Mouse (Mus musculus) heart, embryonic 16.5 days (tissue): ENCODE results near the gene Ptprb. TPM values are rescaled to one million over a fixed set of nuclear protein-coding genes. Genes with fewer than 3 reads are reported as not detected.

Source experiments
- ATAC-seq: fragments of 200-750 bp; cut with Nextera tagmentation; replicated peaks from 2 replicates; pipeline ENCODE4 v1.8.0; 2017; ENCODE audit warnings: moderate number of reproducible peaks; ENCODE audit not compliant: insufficient read depth, low FRiP score; ENCODE audit errors: extremely low read depth
- H3K27ac ChIP-seq: fragments of 300-500 bp; sonication (generic); 2 replicates; pipeline ENCODE4 v1.5.1; 2014; ENCODE audit warnings: mild to moderate bottlenecking, low read length, control low read depth, moderate library complexity
- H3K27me3 ChIP-seq: fragments of 300-500 bp; sonication (generic); 2 replicates; pipeline ENCODE4 v1.6.1; 2014; ENCODE audit warnings: low read length, mixed read lengths; ENCODE audit not compliant: control insufficient read depth, insufficient read depth
- H3K36me3 ChIP-seq: fragments of 300-500 bp; sonication (generic); 2 replicates; pipeline ENCODE4 v1.6.1; 2014; ENCODE audit not compliant: control insufficient read depth, insufficient read depth
- H3K4me1 ChIP-seq: fragments of 300-500 bp; sonication (generic); 2 replicates; pipeline ENCODE4 v1.6.1; 2014; ENCODE audit warnings: low read length, mixed read lengths; ENCODE audit not compliant: control insufficient read depth, insufficient read depth
- H3K4me2 ChIP-seq: fragments of 300-500 bp; sonication (generic); 2 replicates; pipeline ENCODE4 v1.6.1; 2014; ENCODE audit warnings: low read depth, mild to moderate bottlenecking, control low read depth, low read length
- H3K4me3 ChIP-seq: fragments of 300-500 bp; sonication (generic); 2 replicates; pipeline ENCODE4 v1.5.1; 2014; ENCODE audit warnings: mild to moderate bottlenecking, control low read depth, low read length
- H3K9ac ChIP-seq: fragments of 300-500 bp; sonication (generic); 2 replicates; pipeline ENCODE4 v1.6.1; 2014; ENCODE audit warnings: low read length, control low read depth
- H3K9me3 ChIP-seq: fragments of 300-500 bp; sonication (generic); replicated peaks from 2 replicates; pipeline ENCODE4 v1.6.1; 2016; ENCODE audit warnings: low read length; ENCODE audit not compliant: control insufficient read depth
- WGBS: fragments of 180-500 bp; shearing (Covaris S2); extraction: QIAGEN DNeasy Blood & Tissue Kit; methylation state at CpG from one replicate; pipeline ENCODE4 v1.1.7; 2014; 5-methylcytosine and 5-hydroxymethylcytosine counted together
- polyA plus RNA-seq: library from polyadenylated mRNA; unstranded; fragments of >200 nt; fragmentation: Nextera tagmentation; extraction: Ambion mirVana; gene quantifications from 2 replicates; pipeline ENCODE4 v1.2.1, GENCODE M21; 2015

The Ptprb gene
- polyA plus RNA-seq, 1 experiment from 2014 or later: 5.4 TPM

- Histone ChIP-seq H3K27ac (no peak overlapping the region), H3K4me3 (no peak overlapping the region), H3K4me1 (no peaks in the 10 kb centered on the region), H3K36me3 (peaks cover 4% of the 10 kb centered on the region), H3K9me3 (no peaks in the 10 kb centered on the region), H3K4me2 (no peak overlapping the region), H3K9ac (no peak overlapping the region), H3K27me3 (no peaks in the 10 kb centered on the region)
- WGBS: 91% methylated on average over 6 of the region's 6 CpGs
- ATAC-seq: no peak
These were observed 98.8 kb downstream of the Ptprb start for GRCm38 (mm10) chr10:116374111-116374510.

DNA sequence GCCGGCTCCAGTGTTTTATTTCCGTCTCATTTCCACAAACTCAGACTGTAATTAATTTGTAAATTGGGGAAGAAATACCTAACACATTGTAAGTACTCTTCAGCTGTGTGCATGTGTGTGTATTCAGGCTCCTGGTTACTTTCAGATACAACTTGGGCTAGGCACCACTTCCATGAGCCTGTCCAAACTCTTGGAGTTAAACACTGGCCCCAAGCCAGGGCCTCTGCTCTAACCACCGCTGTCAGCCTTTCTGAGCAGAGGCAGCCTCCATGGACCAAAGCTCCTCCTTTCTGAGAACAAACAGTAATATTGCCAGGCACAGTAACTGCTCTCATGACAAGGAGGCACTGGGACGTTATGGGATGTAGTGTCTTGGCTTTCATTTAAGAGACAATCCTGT is 101.5 kb downstream of the Ptprb start:
- ATAC-seq: no peak
- Histone ChIP-seq H3K4me2 (no peak overlapping the region), H3K4me3 (no peak overlapping the region), H3K4me1 (no peaks in the 10 kb centered on the region), H3K9ac (no peak overlapping the region), H3K27me3 (no peaks in the 10 kb centered on the region), H3K36me3 (no peaks in the 10 kb centered on the region), H3K9me3 (no peaks in the 10 kb centered on the region), H3K27ac (no peak overlapping the region)
- 64% methylated on average over 4 of the region's 4 CpGs for WGBS

- 87% methylated on average over 13 of the region's 13 CpGs for WGBS
- no peak for ATAC-seq
- no peaks in the 10 kb centered on the region for H3K9me3 ChIP-seq
- no peak overlapping the region for H3K4me2 ChIP-seq
- no peak overlapping the region for H3K27ac ChIP-seq
- H3K27me3 ChIP-seq: no peaks in the 10 kb centered on the region
- H3K4me1 ChIP-seq: peaks cover 5% of the 10 kb centered on the region; the same call in 1 of the 2 replicates
- no peak overlapping the region for H3K4me3 ChIP-seq
- H3K36me3 ChIP-seq: no peaks in the 10 kb centered on the region
- no peak overlapping the region for H3K9ac ChIP-seq
These were observed 107.7 kb downstream of the Ptprb start for GRCm38 (mm10) chr10:116382826-116383685.

- H3K27ac ChIP-seq: no peak overlapping the region
- H3K4me1 ChIP-seq: peaks cover 5% of the 10 kb centered on the region; the same call in 1 of the 2 replicates
- ATAC-seq: no peak
- no peaks in the 10 kb centered on the region for H3K36me3 ChIP-seq
- no peak overlapping the region for H3K4me2 ChIP-seq
- no peak overlapping the region for H3K9ac ChIP-seq
- H3K4me3 ChIP-seq: no peak overlapping the region
- H3K9me3 ChIP-seq: no peaks in the 10 kb centered on the region
- no peaks in the 10 kb centered on the region for H3K27me3 ChIP-seq
- 72% methylated on average over 4 of the region's 4 CpGs for WGBS
These were observed 109.1 kb downstream of the Ptprb start for GRCm38 (mm10) chr10:116384401-116384800.

DNA sequence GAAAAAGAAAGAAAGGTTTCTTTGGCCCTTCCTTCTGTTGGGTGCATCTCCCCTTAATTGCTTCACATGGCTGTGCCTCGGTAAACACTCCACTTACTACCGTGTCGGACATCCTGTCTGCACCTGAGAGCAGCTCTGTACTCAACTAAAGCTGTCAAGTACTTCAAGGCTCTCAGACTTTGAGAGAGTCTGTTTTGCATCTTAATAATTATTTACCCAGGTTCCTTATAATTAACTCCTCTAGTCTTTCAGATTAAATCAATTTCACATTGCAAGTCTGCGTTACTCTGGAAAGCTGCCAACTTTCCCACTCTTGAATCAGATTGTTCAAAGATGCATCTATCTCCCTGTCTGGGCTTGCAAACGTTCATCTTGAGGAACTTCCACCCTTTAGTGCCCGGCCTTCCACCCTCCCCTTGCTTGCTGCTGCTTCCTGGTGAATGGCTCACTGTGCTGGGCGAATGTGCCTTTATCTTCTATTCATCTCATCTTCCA is 111.1 kb downstream of the Ptprb start:
- Histone ChIP-seq H3K27me3 (no peaks in the 10 kb centered on the region), H3K4me3 (no peak overlapping the region), H3K9ac (no peak overlapping the region), H3K9me3 (no peaks in the 10 kb centered on the region), H3K27ac (no peak overlapping the region), H3K4me2 (no peak overlapping the region), H3K36me3 (no peaks in the 10 kb centered on the region), H3K4me1 (peaks cover 5% of the 10 kb centered on the region; the same call in 1 of the 2 replicates)
- no peak for ATAC-seq
- 35% methylated on average over 7 of the region's 7 CpGs for whole genome bisulfite sequencing

GRCm38 (mm10) chr10:116388840-116389239 is 113.5 kb downstream of the Ptprb start:
- Histone ChIP-seq H3K27me3 (no peaks in the 10 kb centered on the region), H3K9me3 (no peaks in the 10 kb centered on the region), H3K9ac (no peak overlapping the region), H3K4me1 (peaks cover 6% of the 10 kb centered on the region), H3K4me3 (no peak overlapping the region), H3K4me2 (no peak overlapping the region), H3K27ac (no peak overlapping the region), H3K36me3 (no peaks in the 10 kb centered on the region)
- ATAC-seq: no peak
- WGBS: 70% methylated on average over 6 of the region's 6 CpGs

- peaks cover 9% of the 10 kb centered on the region for H3K4me1 ChIP-seq
- no peak overlapping the region for H3K4me3 ChIP-seq
- no peak overlapping the region for H3K27ac ChIP-seq
- no peaks in the 10 kb centered on the region for H3K36me3 ChIP-seq
- no peaks in the 10 kb centered on the region for H3K27me3 ChIP-seq
- WGBS: 37% methylated on average over 9 of the region's 9 CpGs
- no peak overlapping the region for H3K4me2 ChIP-seq
- H3K9ac ChIP-seq: no peak overlapping the region
- no peaks in the 10 kb centered on the region for H3K9me3 ChIP-seq
- ATAC-seq: no peak
These were observed 118.6 kb downstream of the Ptprb start for GRCm38 (mm10) chr10:116393790-116394475.

- Histone ChIP-seq H3K27ac (peak overlapping the region; percentile 15; the same call in 1 of the 2 replicates), H3K4me1 (peaks cover 9% of the 10 kb centered on the region), H3K4me3 (no peak overlapping the region), H3K9ac (no peak overlapping the region), H3K9me3 (no peaks in the 10 kb centered on the region), H3K4me2 (no peak overlapping the region), H3K27me3 (no peaks in the 10 kb centered on the region), H3K36me3 (no peaks in the 10 kb centered on the region)
- ATAC-seq: peak; percentile 80
- 13% methylated on average over 4 of the region's 4 CpGs for WGBS
These were observed 119.3 kb downstream of the Ptprb start for GRCm38 (mm10) chr10:116394585-116394984.

GRCm38 (mm10) chr10:116396279-116396678 is 121.0 kb downstream of the Ptprb start:
- no peaks in the 10 kb centered on the region for H3K27me3 ChIP-seq
- ATAC-seq: no peak
- H3K36me3 ChIP-seq: no peaks in the 10 kb centered on the region
- 87% methylated on average over 5 of the region's 5 CpGs for WGBS
- H3K4me3 ChIP-seq: no peak overlapping the region
- no peak overlapping the region for H3K4me2 ChIP-seq
- peaks cover 9% of the 10 kb centered on the region for H3K4me1 ChIP-seq
- H3K9ac ChIP-seq: no peak overlapping the region
- H3K9me3 ChIP-seq: no peaks in the 10 kb centered on the region
- H3K27ac ChIP-seq: no peak overlapping the region
